Mouse (Mus musculus): ENCODE data around the gene Gm17577.
"Not testable (repeated sequence)": the region's sequence is repeated elsewhere in the genome, so short reads cannot be mapped to it uniquely, and the experiment has no call there.

Gm17577 gene

GRCm38 (mm10) chrX:123246807-123247206 lies at the start of gene Gm17577:
Gene Gm17577, minus strand, starts transcription at chrX:123246907.
- not testable (repeated sequence) for DNase-seq (ENCODE audit: low read depth)

- not testable (repeated sequence) for DNase-seq (ENCODE audit: low read depth)
Observed at GRCm38 (mm10) chrX:123222381-123222780, 24.3 kb downstream of the Gm17577 start, which contains the start of gene Srsx. Gene Srsx, minus strand, starts transcription at chrX:123222481.
